Comparison of ENCODE assay signal across 24 mouse cellular contexts in the genomic region with DNA sequence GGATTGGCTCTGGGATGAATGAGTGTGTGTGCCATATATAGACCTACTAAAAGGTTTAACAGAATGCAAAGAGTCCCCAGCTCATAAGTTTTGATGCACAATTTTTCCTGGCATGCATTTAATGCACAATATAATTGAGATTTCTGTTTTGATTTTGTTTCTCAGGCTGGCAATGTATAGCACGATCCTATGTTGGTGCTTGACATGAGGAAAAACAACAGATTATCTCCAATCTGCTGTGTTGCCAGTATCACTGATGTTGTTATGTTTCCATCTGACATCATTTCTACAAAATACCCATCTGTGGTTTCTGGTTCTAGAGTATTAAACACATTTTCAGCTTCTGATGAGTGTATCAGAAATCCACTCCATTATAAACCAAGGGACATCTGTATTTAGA.
A peak's percentile ranks its signal among the peaks of the same experiment; 100 is the strongest.
DNase-seq lines count a peak whose midpoint lies in the region; ATAC-seq and TF ChIP-seq lines count a peak whose summit lies in the region.
"Had no signal": no experiment of that assay in that cellular context is flagged by ENCODE, and none has a peak within 500 bp of the region (broad histone marks: within the 10 kb centered on the region; RNA-seq: fewer than 3 reads in every experiment).

No protein-coding gene starts in this region.

- no peaks in the 10 kb centered on the region for H3K4me1 ChIP-seq in forebrain, embryonic 15.5 days
- no peaks in the 10 kb centered on the region for H3K4me1 ChIP-seq in forebrain, embryonic 11.5 days (replicated peaks; ENCODE audit: control insufficient read depth, insufficient read depth, low read length)
- no peaks in the 10 kb centered on the region for H3K4me1 ChIP-seq in forebrain, postnatal 0 days (ENCODE audit: insufficient read depth)
- H3K4me1 ChIP-seq: heart, embryonic 12.5 days; heart, embryonic 15.5 days; hindbrain, embryonic 10.5 days; hindbrain, embryonic 13.5 days; intestine, embryonic 15.5 days had no signal

- no peak overlapping the region for H3K4me3 ChIP-seq in forebrain, embryonic 15.5 days
- no peak overlapping the region for H3K4me3 ChIP-seq in forebrain, embryonic 11.5 days (ENCODE audit: low read depth, low read length)
- H3K4me3 ChIP-seq in forebrain, postnatal 0 days (ENCODE audit: low read depth, low read length) = no peak overlapping the region
- H3K4me3 ChIP-seq: heart, embryonic 12.5 days; heart, embryonic 15.5 days; hindbrain, embryonic 10.5 days; hindbrain, embryonic 13.5 days; intestine, embryonic 15.5 days had no signal

- H3K36me3 ChIP-seq in forebrain, embryonic 15.5 days = no peaks in the 10 kb centered on the region
- H3K36me3 ChIP-seq in forebrain, embryonic 11.5 days (ENCODE audit: control insufficient read depth, insufficient read depth, low read length) = no peaks in the 10 kb centered on the region
- H3K36me3 ChIP-seq in forebrain, postnatal 0 days (ENCODE audit: insufficient read depth) = no peaks in the 10 kb centered on the region
- H3K36me3 ChIP-seq: heart, embryonic 12.5 days; heart, embryonic 15.5 days; hindbrain, embryonic 10.5 days; hindbrain, embryonic 13.5 days; intestine, embryonic 15.5 days had no signal

- 71% methylated on average over 1 of the region's 1 CpGs for WGBS in forebrain, embryonic 15.5 days
- WGBS in forebrain, embryonic 11.5 days = 88% methylated on average over 1 of the region's 1 CpGs
- 77% methylated on average over 1 of the region's 1 CpGs for WGBS in forebrain, postnatal 0 days

- ATAC-seq in forebrain, embryonic 15.5 days (replicated peaks) = peak; percentile 60; the same call in 1 of the 2 replicates
- ATAC-seq in forebrain, embryonic 11.5 days (replicated peaks; ENCODE audit: low FRiP score) = no peak
- ATAC-seq in forebrain, postnatal 0 days = peak; percentile 84
- ATAC-seq: CD4-positive, CD25-positive, alpha-beta regulatory T cell, adult 4 months; hindbrain, embryonic 16.5 days; intestine, embryonic 15.5 days had no signal

- H3K9ac ChIP-seq in forebrain, embryonic 15.5 days (replicated peaks) = no peak overlapping the region
- H3K9ac ChIP-seq in forebrain, embryonic 11.5 days (ENCODE audit: low read length) = no peak overlapping the region
- H3K9ac ChIP-seq in forebrain, postnatal 0 days = no peak overlapping the region
- H3K9ac ChIP-seq: heart, embryonic 12.5 days; heart, embryonic 15.5 days; hindbrain, embryonic 13.5 days; intestine, embryonic 15.5 days had no signal

- no peak overlapping the region for H3K27ac ChIP-seq in forebrain, embryonic 15.5 days (replicated peaks)
- H3K27ac ChIP-seq in forebrain, embryonic 11.5 days (ENCODE audit: low read depth, low read length) = no peak overlapping the region
- no peak overlapping the region for H3K27ac ChIP-seq in forebrain, postnatal 0 days (ENCODE audit: low read depth, low read length)
- H3K27ac ChIP-seq: heart, embryonic 15.5 days; hindbrain, embryonic 10.5 days; hindbrain, embryonic 13.5 days; intestine, embryonic 15.5 days had no signal

- no peaks in the 10 kb centered on the region for H3K27me3 ChIP-seq in forebrain, embryonic 15.5 days
- no peaks in the 10 kb centered on the region for H3K27me3 ChIP-seq in forebrain, embryonic 11.5 days (ENCODE audit: control insufficient read depth, insufficient read depth, low read length)
- H3K27me3 ChIP-seq in forebrain, postnatal 0 days (ENCODE audit: insufficient read depth, low read length) = no peaks in the 10 kb centered on the region
- H3K27me3 ChIP-seq: heart, embryonic 12.5 days; heart, embryonic 15.5 days; hindbrain, embryonic 13.5 days; intestine, embryonic 15.5 days had no signal

- no peak for TF ChIP-seq CTCF in forebrain, postnatal 0 days (IDR thresholded peaks at IDR 0.05; ENCODE audit: low read depth)

- H3K9me3 ChIP-seq in forebrain, embryonic 15.5 days = no peaks in the 10 kb centered on the region
- H3K9me3 ChIP-seq in forebrain, embryonic 11.5 days (ENCODE audit: control insufficient read depth, low read length) = no peaks in the 10 kb centered on the region
- H3K9me3 ChIP-seq in forebrain, postnatal 0 days (ENCODE audit: low read length) = no peaks in the 10 kb centered on the region
- H3K9me3 ChIP-seq: heart, embryonic 12.5 days; heart, embryonic 15.5 days; hindbrain, embryonic 10.5 days; hindbrain, embryonic 13.5 days; intestine, embryonic 15.5 days had no signal

- no peak for DNase-seq in forebrain, embryonic 11.5 days (ENCODE audit: low spot score)
- peak; percentile 20 for DNase-seq in layer of hippocampus, adult 9-10 months (ENCODE audit: low spot score)
- no peak for DNase-seq in layer of hippocampus, postnatal 25 days (ENCODE audit: extremely low spot score in 1 of 2, low spot score in 1 of 2)
- peak; percentile 20 for DNase-seq in brain, embryonic 18.5 days (ENCODE audit: low read depth, low spot score)
- peak; percentile 50 for DNase-seq in forebrain, postnatal 0 days
- DNase-seq in thymus, postnatal 10 days (ENCODE audit: low spot score in 2 of 2) = no peak
- DNase-seq: adrenal gland, adult 2 months; adrenal gland, postnatal 14 days; cerebellum, adult 18-20 months; cerebellum, adult 9-10 months; cerebellum, postnatal 14 days; gastrocnemius, postnatal 14 days; heart, adult 18-20 months; heart, postnatal 10 days; heart, postnatal 36 days; kidney, adult 11 months had no signal

- no peak overlapping the region for H3K4me2 ChIP-seq in forebrain, embryonic 15.5 days (replicated peaks)
- no peak overlapping the region for H3K4me2 ChIP-seq in forebrain, embryonic 11.5 days (ENCODE audit: low read depth, low read length, severe bottlenecking)
- no peak overlapping the region for H3K4me2 ChIP-seq in forebrain, postnatal 0 days (ENCODE audit: low read depth)
- H3K4me2 ChIP-seq: heart, embryonic 12.5 days; heart, embryonic 15.5 days; hindbrain, embryonic 13.5 days; intestine, embryonic 15.5 days had no signal

Comparison
In these comparisons a context has a peak if more than half of its experiments do, and no peak if none do; other contexts are left out.
1. DNase-seq: peak in layer of hippocampus, adult 9-10 months (single experiment), brain, embryonic 18.5 days (single experiment) and forebrain, postnatal 0 days (single experiment); none in forebrain, embryonic 11.5 days (single experiment), layer of hippocampus, postnatal 25 days (0 of 2) and thymus, postnatal 10 days (0 of 2).